Mouse (Mus musculus) limb, embryonic 11.5 days (tissue): ENCODE data around the gene Tmem108. TPM values are rescaled to one million over a fixed set of nuclear protein-coding genes. Genes with fewer than 3 reads are reported as not detected.

Source experiments
- ATAC-seq: fragments of 200-750 bp; cut with Nextera tagmentation; 2 replicates; pipeline ENCODE4 v1.8.0; 2017; ENCODE audit warnings: low read depth; ENCODE audit not compliant: insufficient number of reproducible peaks, low FRiP score, low TSS enrichment
- DNase-seq: peaks from one replicate; pipeline ENCODE4 v3.0.0-alpha.2; 2015; ENCODE audit warnings: low spot score
- H3K27ac ChIP-seq: fragments of 300-500 bp; sonication (generic); replicated peaks from 2 replicates; pipeline ENCODE4 v1.5.1; 2014; ENCODE audit warnings: low read depth, mild to moderate bottlenecking, low read length
- H3K27me3 ChIP-seq: fragments of 300-500 bp; sonication (generic); 2 replicates; pipeline ENCODE4 v1.6.1; 2014; ENCODE audit warnings: mild to moderate bottlenecking, low read length, mixed read lengths; ENCODE audit not compliant: control insufficient read depth, insufficient read depth
- H3K36me3 ChIP-seq: fragments of 300-500 bp; sonication (generic); 2 replicates; pipeline ENCODE4 v1.6.1; 2014; ENCODE audit warnings: mild to moderate bottlenecking, low read length, moderate library complexity, mixed read lengths; ENCODE audit not compliant: control insufficient read depth, insufficient read depth
- H3K4me1 ChIP-seq: fragments of 300-500 bp; sonication (generic); 2 replicates; pipeline ENCODE4 v1.6.1; 2014; ENCODE audit warnings: low read length, mixed read lengths; ENCODE audit not compliant: control insufficient read depth, insufficient read depth
- H3K4me2 ChIP-seq: fragments of 300-500 bp; sonication (generic); 2 replicates; pipeline ENCODE4 v1.6.1; 2014; ENCODE audit warnings: low read depth, mild to moderate bottlenecking, moderate library complexity; ENCODE audit not compliant: severe bottlenecking
- H3K4me3 ChIP-seq: fragments of 300-500 bp; sonication (generic); 2 replicates; pipeline ENCODE4 v1.5.1; 2014; ENCODE audit warnings: low read depth, low read length
- H3K9ac ChIP-seq: fragments of 300-500 bp; sonication (generic); 2 replicates; pipeline ENCODE4 v1.6.1; 2014; ENCODE audit warnings: mild to moderate bottlenecking, low read length
- H3K9me3 ChIP-seq: fragments of 300-500 bp; sonication (generic); 2 replicates; pipeline ENCODE4 v1.6.1; 2016; ENCODE audit warnings: low read length; ENCODE audit not compliant: control insufficient read depth
- WGBS: fragments of 180-500 bp; shearing (Covaris S2); extraction: QIAGEN DNeasy Blood & Tissue Kit; methylation state at CpG from one replicate; pipeline ENCODE4 v1.1.7; 2014; 5-methylcytosine and 5-hydroxymethylcytosine counted together
- polyA plus RNA-seq: library from polyadenylated mRNA; unstranded; fragments of >200 nt; fragmentation: Nextera tagmentation; extraction: Ambion mirVana; gene quantifications from 2 replicates; pipeline ENCODE4 v1.2.1, GENCODE M21; 2014

The Tmem108 gene
- polyA plus RNA-seq, 1 experiment from 2014 or later: 11.9 TPM

GRCm38 (mm10) chr9:103715352-103715751 lies 46.3 kb downstream of the Tmem108 start:
- ATAC-seq (no peak), DNase-seq (no peak)
- H3K36me3 ChIP-seq: no peaks in the 10 kb centered on the region
- H3K4me3 ChIP-seq: no peak overlapping the region
- 93% methylated on average over 4 of the region's 4 CpGs for WGBS
- no peak overlapping the region for H3K27ac ChIP-seq
- no peaks in the 10 kb centered on the region for H3K27me3 ChIP-seq
- no peak overlapping the region for H3K9ac ChIP-seq
- H3K4me1 ChIP-seq: no peaks in the 10 kb centered on the region
- no peaks in the 10 kb centered on the region for H3K9me3 ChIP-seq
- no peak overlapping the region for H3K4me2 ChIP-seq

DNA sequence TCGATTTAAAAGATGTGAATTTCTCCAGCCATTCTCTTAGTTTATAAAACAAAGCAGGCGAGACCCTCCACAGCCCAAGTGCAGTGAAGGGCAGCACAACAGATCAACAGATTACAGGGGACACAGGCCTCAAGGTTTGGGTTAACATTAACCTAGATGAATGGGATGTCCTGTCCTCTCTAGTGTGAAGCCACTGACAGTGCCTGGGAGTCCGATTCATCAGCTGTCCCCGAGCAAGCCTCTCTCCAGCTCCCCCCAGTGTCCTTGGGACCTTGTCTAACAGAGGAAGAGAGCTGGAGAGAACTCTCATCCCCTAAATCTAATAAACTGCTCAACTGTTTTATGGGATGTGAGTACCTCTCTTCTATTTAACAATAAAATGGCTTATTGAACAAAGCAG lies 48.4 kb downstream of the Tmem108 start:
- 0 out of 2 replicates have a peak, but pooled peaks cover 3% of the 10 kb centered on the region for H3K4me1 ChIP-seq
- H3K27ac ChIP-seq: no peak overlapping the region
- DNase-seq: no peak
- no peaks in the 10 kb centered on the region for H3K36me3 ChIP-seq
- H3K4me2 ChIP-seq: no peak overlapping the region
- ATAC-seq: no peak
- 78% methylated on average over 4 of the region's 4 CpGs for WGBS
- no peak overlapping the region for H3K9ac ChIP-seq
- no peaks in the 10 kb centered on the region for H3K9me3 ChIP-seq
- no peaks in the 10 kb centered on the region for H3K27me3 ChIP-seq
- no peak overlapping the region for H3K4me3 ChIP-seq

DNA sequence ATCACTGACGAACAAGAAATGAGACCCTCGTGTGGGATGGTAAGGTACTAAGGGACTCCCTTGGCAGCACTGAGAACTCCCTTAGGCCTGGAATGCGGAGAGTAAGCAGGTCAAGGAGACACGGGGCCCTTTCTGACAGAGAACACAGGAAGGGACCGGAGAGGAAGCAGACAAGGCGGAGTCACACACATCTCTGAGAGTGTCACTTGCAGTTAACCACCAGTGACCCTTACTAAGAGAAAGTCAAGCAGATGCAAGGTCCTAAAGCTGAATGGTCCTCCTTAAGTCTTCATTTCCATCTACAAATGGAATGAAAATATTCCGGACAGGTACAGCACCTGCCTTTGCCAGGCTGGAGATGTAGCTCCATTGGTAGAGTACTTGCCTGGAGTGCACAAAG lies 48.9 kb downstream of the Tmem108 start:
- WGBS: 79% methylated on average over 7 of the region's 7 CpGs

GRCm38 (mm10) chr9:103709694-103710093 lies 51.9 kb downstream of the Tmem108 start:
- H3K4me1 ChIP-seq: 0 out of 2 replicates have a peak, but pooled peaks cover 7% of the 10 kb centered on the region
- no peak overlapping the region for H3K9ac ChIP-seq
- DNase-seq: no peak
- no peaks in the 10 kb centered on the region for H3K27me3 ChIP-seq
- no peak overlapping the region for H3K27ac ChIP-seq
- H3K36me3 ChIP-seq: no peaks in the 10 kb centered on the region
- H3K4me3 ChIP-seq: no peak overlapping the region
- ATAC-seq: no peak
- 55% methylated on average over 3 of the region's 3 CpGs for WGBS
- H3K4me2 ChIP-seq: no peak overlapping the region
- H3K9me3 ChIP-seq: no peaks in the 10 kb centered on the region

More for the DNA sequence above, 48.9 kb downstream of the Tmem108 start:
- no peak overlapping the region for H3K4me3 ChIP-seq
- no peaks in the 10 kb centered on the region for H3K27me3 ChIP-seq
- 0 out of 2 replicates have a peak, but pooled peaks cover 7% of the 10 kb centered on the region for H3K4me1 ChIP-seq
- H3K4me2 ChIP-seq: no peak overlapping the region
- H3K9me3 ChIP-seq: no peaks in the 10 kb centered on the region
- no peak overlapping the region for H3K9ac ChIP-seq
- no peak overlapping the region for H3K27ac ChIP-seq
- ATAC-seq: no peak
- H3K36me3 ChIP-seq: no peaks in the 10 kb centered on the region
- DNase-seq: no peak

- Histone ChIP-seq H3K9ac (no peak overlapping the region), H3K27ac (no peak overlapping the region), H3K4me3 (no peak overlapping the region), H3K36me3 (no peaks in the 10 kb centered on the region), H3K9me3 (no peaks in the 10 kb centered on the region), H3K27me3 (no peaks in the 10 kb centered on the region), H3K4me2 (no peak overlapping the region), H3K4me1 (0 out of 2 replicates have a peak, but pooled peaks cover 7% of the 10 kb centered on the region)
- DNase-seq: no peak
- ATAC-seq: no peak
- 72% methylated on average over 16 of the region's 16 CpGs for WGBS
Measured at GRCm38 (mm10) chr9:103708514-103709173, 53.0 kb downstream of the Tmem108 start.

DNA sequence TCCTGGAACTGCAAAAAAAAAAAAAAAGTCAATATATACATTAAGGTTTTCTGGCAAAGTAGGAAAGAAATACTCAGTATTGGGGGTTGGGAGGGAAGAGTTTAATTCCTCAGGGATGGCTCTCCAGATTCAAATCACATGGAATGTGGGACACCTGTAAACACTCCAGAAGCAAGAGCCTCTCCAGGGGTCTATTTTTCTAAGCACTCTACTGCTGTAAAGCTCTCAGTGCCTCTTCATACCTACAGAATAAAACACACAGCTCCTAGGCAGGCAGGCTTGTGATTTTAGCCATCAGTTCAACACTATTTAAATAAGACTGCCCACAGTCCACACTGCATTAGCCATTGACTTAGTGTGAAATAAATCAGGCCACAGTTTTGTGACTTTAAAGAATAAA lies 53.8 kb downstream of the Tmem108 start:
- 0 out of 2 replicates have a peak, but pooled peaks cover 7% of the 10 kb centered on the region for H3K4me1 ChIP-seq
- no peaks in the 10 kb centered on the region for H3K27me3 ChIP-seq
- no peak overlapping the region for H3K4me2 ChIP-seq
- H3K9me3 ChIP-seq: no peaks in the 10 kb centered on the region
- H3K36me3 ChIP-seq: no peaks in the 10 kb centered on the region
- no peak overlapping the region for H3K27ac ChIP-seq
- H3K4me3 ChIP-seq: no peak overlapping the region
- no peak overlapping the region for H3K9ac ChIP-seq
- ATAC-seq: no peak
- no peak for DNase-seq

DNA sequence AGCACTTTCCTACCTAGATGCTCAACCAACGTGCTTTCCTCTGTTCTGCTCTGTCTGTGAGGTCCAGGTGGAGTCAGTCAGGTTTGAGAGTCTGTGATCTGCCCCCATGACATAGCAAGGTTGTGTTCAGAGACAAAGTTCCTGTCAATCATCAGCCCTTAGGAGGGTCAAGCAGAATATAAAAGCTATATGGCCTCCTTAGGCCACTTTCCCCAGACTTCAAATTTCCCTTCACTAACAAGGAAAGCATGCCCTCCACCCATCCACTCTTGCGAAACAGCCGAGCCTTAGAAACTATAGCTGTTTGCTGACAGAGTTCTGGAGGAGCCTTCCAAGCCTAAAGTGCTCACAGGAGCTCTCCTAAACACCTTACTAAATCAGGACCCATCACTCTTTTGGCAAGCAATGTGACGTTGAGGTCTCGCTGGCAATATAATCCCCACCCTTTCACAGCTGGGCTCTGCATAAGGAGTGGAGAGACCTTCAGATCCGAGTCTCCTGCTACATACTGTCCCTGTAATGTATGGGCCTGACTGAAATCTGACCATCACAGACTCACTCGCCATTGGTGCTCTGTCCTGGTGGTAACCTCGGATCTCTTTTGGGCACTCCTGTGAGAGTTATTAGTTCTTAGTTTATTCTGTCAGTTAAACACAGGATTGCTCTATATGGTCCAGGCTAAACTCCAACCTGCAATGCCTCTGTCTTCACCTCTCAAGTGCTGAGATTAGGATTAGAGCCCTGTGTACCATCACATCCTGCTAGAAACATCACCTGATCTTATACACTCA lies 54.4 kb downstream of the Tmem108 start:
- Histone ChIP-seq H3K27me3 (no peaks in the 10 kb centered on the region), H3K9ac (no peak overlapping the region), H3K4me2 (no peak overlapping the region), H3K36me3 (no peaks in the 10 kb centered on the region), H3K4me3 (no peak overlapping the region), H3K4me1 (0 out of 2 replicates have a peak, but pooled peaks cover 7% of the 10 kb centered on the region), H3K27ac (no peak overlapping the region), H3K9me3 (no peaks in the 10 kb centered on the region)
- ATAC-seq (no peak), DNase-seq (no peak)
- WGBS: 83% methylated on average over 8 of the region's 8 CpGs

- H3K4me2 ChIP-seq: no peak overlapping the region
- H3K4me3 ChIP-seq: no peak overlapping the region
- 0 out of 2 replicates have a peak, but pooled peaks cover 7% of the 10 kb centered on the region for H3K4me1 ChIP-seq
- H3K27me3 ChIP-seq: no peaks in the 10 kb centered on the region
- no peak overlapping the region for H3K9ac ChIP-seq
- no peaks in the 10 kb centered on the region for H3K9me3 ChIP-seq
- H3K27ac ChIP-seq: no peak overlapping the region
- DNase-seq (no peak), ATAC-seq (no peak)
- 93% methylated on average over 4 of the region's 4 CpGs for WGBS
- no peaks in the 10 kb centered on the region for H3K36me3 ChIP-seq
Measured at GRCm38 (mm10) chr9:103705717-103706116, 55.9 kb downstream of the Tmem108 start.
